Mouse (Mus musculus): ENCODE measurements around the gene Pde9a.
A peak's percentile ranks its signal among the peaks of the same experiment; 100 is the strongest.

Gene Pde9a

DNA sequence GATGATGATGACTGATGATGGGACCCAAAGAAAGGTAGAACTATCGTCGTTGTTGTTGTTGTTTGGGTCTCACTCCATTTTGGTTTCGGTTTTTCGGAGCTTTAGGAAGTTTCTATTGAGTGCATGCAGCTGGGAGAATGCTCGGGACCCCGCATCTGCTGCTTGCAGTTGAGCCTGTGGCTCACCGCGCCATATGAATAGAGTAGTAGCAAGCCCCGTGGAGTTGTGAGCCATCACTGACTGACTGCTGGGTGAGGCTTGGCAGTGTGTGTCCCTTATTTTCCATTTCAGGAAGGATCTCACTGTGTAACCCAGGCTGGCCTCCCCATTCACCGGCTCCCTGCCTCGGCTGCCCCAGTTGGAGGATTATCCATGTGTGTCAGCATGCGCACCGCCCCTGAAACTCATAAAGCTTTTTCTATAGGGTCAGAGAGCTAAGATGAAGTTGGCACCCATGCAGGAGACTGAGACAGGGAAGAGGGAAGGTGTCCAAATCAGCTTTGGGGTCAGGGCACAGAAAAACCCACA is 47.5 kb downstream of the Pde9a start:
- no peak for DNase-seq (ENCODE audit: low spot score in 2 of 2)

DNA sequence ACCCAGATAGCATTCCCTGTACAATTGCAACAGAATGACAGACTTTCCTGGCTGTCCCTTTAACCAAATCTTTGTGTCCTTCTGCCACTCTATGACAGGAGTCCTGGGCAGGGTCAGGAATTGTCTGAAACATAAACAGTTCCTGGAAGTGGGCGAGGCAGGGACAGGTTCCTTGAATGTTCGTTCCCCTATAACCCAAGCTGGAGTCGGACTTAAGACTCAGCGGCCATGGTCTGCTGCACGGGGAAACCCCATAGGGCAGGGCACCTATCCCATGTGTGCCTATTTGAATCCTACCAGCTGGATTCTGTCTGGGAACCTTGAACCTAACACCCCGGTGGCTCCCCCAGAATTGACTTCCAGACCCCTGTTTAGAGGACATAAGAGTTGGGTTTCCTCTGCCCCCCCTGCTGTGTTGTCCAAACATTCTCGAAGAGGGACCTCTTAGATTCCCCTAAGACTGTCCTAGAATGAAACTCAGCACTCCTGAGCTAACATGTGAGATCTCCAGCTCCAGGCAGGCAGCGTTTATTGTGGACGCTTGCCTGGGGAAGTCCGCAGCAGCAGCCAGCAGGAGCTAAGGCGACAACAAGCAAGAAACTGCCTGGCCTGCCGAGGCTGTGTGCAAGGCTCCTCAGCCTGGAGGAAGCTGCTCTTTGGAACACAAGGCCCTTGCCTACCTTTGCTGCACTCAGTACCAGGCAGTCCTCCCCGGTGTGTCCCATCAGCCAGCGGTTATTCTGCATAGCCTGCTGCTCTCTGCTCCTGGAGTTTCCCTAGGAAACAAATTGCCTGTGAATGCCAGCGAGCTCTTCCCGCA is 48.2 kb downstream of the Pde9a start:
- no peak for DNase-seq (ENCODE audit: low spot score in 2 of 2)

DNA sequence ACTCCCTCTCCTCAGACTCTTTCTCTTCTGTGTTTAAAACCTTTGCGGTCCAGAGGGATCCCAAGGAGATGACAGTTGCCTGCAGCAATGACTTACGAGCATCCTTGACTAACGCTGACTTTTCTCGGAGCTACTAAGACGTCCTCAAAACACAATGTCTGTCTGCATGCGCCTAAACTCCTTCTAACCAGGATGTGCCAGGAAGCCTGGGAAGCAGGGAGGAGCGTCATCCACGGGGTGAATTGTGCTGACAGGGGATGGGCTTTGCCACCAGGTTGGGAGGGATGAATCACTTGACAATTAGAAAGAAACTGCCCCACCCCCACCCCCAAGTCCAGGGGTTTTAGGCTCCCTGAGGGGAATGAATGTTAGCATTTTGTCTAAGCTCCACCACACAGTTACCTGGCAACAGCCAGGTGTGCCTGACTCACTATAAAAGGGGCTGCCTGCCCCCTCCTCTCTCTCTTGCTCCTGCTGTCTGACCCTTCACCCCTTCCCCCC is 48.9 kb downstream of the Pde9a start:
- DNase-seq (ENCODE audit: low spot score in 2 of 2), result no peak

DNA sequence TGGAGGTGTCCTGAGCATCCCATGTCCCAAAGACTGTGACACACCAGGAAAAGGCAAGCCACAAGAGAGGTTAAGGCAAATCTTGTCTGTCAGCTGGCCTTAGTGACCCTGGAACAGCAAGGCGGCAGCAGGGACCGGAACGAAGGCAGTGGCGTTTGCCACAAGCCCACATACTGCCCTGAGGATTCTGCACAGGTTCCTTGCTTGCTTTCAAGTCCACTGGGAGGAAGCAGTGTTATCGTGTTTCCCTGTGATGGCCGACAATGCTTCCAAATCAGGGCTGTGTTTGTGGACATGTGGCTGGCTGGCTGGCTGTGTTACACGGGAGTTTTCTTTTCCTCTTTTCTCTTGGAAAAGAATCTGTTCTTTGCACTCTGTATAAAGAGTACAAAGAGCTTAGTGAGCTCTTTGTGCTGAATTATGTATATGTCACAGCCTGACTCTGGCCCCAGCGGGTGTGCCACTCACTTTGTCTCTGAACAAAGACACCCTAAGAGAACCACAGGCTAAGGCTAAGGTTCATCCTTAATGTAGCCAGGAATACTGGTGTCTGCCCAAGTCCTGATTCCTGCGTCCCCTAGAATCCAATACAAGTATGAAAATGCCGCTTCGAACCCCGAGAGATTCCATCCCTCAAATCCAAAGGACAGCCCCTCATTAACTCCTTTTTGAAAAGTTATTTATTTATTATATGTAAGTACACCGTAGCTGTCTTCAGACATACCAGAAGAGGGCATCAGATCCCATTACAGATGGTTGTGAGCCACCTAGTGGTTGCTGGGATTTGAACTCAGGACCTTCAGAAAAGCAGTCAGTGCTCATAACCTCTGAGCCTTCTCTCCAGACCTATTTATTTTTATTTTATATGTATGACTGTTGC is 50.2 kb downstream of the Pde9a start:
- DNase-seq (ENCODE audit: low spot score in 2 of 2), result no peak

DNA sequence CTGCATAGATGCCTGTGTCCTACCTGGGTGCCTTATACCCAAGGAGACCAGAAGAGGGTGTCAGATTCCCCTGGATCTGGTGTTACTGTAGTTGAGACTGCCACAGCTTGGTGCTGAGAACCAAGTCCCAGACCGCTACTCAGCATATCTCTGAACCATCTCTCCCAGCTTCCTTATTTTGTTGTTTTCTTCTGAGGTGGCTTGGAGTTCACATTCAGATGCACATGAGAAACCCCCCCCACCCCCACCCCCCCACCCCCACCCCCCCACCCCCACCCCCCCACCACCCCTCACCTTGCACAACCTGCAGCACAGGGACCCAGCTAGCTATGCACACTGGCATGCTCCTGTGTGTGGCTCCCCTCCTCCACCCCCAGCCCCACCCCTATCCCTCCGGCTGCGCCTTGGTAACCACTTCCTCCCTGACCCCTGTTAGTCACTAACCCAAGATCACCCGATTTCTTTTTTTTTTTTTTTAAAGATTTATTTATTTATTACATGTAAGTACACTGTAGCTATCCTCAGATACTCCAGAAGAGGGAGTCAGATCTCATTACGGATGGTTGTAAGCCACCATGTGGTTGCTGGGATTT is 50.9 kb downstream of the Pde9a start:
- no peak for DNase-seq (ENCODE audit: low spot score in 2 of 2)

DNA sequence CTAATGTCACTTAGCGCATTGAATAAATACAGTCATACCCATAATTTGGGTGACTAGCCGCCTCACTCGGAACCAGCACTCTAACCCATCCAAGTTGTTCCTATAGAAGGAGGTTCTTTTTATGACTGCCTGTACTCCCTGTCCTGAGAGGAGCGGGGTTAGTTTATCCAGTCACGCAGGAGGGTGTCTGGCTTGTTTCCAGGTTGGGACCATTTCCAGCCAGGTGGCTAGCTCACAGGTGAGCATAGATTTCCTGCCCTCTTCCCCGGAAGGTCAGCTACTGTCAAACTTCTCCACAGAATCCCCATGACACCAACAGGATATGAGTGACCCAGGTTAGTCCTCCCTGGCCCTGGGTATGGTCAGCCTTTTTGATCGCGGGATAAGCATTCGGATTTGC is 51.5 kb downstream of the Pde9a start:
- no peak for DNase-seq (ENCODE audit: low spot score in 2 of 2)

DNA sequence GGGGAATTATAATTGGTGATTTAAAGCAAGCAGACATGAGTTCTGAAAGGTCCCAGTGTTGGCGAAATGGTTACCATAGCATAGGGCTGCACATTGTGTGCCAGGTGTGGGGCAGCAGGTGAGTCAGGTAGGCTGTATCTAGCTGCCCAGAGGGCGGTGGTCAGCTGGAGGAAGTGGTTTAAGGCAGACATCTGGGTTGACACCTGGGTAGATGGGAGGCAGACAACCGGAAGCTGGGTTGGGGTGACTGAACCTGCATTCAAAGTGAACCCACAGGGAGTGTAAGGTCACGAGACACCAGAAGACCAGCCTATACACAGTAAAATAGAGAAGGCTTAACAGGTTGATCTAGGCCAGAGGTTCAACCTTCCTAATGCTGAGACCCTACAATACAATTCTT is 54.0 kb downstream of the Pde9a start:
- no peak for DNase-seq (ENCODE audit: low spot score in 2 of 2)

DNA sequence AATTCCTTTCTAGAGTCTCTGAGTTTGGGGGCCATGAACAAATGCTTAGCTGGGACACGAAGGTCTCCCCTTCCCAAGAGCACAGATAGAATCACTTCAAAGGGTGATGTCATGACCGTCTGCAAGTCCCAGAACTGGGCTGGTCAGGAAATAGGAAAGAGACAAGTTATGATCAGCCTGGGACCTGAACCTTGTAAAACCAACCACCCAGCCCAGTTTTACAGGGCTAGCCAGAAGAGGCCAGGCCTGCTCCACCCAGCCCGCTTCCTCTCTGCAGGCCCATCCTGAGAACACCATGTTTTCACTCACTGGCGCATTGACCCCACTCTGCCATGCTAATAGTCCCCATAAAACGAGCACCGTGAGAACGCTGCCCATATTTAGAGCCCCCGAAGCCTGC is 56.5 kb downstream of the Pde9a start:
- DNase-seq (ENCODE audit: low spot score in 2 of 2), result no peak

DNA sequence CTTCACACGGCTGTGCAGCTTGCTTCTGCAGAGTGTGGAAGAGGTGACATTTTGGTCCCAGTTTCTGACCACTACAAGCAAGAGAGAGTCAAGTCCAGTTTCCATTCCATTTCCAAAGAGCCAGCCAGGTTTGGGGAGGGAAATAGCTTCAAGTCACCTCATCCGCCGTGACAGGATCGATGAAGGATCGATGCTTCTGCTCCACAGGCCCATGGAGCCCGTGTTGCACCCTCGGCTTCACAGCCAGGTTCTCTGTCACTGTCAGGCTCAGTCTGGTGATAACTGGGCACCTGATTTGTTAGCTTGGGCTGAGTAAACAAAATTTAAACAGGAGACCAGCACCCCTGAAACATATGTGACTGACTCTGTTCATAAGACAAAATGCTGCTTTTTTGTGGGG is 58.2 kb downstream of the Pde9a start:
- no peak for DNase-seq (ENCODE audit: low spot score in 2 of 2)

DNA sequence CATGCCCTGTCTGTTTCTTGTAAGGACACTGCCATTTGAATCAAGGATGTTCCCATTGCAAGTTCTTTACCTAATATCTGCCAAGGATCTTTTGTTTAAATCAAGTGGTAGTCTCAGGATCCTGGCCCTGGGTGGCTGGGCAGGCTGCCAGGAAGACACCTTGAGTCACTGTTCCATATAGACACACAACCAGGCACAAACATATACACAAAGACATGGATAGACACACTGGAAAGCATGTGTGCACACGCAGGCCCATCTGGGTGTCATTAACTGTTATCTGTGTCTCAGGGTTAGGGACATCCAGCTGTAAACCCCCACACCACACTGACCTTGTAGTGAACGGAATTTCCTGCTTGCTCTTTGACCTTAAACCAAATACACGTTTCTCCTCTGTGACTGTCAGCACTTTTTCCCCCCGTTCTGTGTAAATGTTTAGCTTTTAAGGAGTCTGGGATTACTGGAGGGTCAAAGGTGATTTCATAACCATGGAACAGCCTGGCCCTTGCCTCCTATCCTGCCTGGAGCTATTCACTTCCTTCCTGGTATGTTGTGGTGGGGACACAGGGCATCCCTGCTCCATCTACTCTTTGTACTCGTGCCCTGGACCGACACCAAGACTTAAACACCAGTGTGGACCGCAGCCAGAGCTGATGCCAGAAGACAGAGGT is 59.2 kb downstream of the Pde9a start:
- DNase-seq (ENCODE audit: low spot score in 2 of 2), result no peak

DNA sequence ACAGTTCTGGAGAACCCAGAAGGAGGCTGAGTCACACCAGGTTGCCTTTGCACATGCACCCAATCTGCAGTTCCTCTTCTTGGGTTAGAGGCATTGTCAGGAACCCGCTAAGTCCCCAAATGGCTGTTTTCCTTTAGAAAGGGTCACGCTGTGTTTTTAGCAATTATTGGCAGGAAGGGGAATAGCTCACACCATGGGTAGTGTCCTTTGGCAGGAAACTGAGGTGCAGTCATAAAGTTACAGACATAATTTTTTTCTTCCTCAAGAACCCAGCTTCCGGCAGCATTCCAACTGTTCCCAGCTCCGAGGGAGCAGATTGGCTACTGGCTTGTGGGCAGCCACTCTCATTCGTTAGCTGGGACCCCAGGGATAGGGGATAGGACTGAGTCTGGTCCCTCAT is 61.8 kb downstream of the Pde9a start:
- DNase-seq (ENCODE audit: low spot score in 2 of 2), result no peak

DNA sequence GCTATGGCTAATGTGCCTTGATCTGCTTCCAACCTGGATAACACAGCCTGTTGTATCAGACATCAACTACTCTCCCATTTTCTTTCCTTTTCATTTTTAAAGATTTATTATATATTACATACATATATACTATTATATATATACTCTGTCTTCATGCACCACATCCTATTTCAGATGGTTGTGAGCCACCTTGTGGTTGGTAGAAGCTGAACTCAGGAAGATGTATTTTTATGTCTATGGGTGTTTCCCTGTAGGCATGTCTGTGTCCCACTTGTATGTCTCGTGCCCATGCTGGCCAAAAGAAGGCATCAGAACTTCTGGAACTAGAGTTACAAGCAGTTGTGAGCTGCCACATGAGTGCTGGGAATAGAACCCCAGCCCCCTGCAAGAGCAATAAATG is 62.5 kb downstream of the Pde9a start:
- peak in 1 of 2 experiments; percentile 39 for DNase-seq (ENCODE audit: low spot score in 2 of 2)

DNA sequence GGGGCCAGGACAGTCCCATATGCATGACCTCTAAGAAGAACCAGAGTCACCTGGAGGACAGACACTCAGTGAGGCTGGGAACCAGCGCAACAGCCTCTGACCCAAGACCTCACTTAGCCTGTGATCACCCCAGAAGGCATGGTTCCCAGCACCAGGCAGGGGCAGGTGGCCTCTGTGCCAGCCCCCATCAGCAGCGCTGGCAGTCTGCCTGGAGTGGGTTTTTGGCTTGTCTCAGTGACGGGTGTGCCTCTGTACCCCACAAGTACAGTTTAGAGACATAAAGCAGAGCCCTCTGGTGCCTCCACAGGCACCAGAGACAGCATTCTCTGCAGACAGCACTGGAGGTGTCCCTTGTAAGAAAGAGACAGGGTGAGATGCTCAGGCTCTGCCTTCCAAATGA is 64.2 kb downstream of the Pde9a start:
- DNase-seq (ENCODE audit: low spot score in 2 of 2), result no peak

DNA sequence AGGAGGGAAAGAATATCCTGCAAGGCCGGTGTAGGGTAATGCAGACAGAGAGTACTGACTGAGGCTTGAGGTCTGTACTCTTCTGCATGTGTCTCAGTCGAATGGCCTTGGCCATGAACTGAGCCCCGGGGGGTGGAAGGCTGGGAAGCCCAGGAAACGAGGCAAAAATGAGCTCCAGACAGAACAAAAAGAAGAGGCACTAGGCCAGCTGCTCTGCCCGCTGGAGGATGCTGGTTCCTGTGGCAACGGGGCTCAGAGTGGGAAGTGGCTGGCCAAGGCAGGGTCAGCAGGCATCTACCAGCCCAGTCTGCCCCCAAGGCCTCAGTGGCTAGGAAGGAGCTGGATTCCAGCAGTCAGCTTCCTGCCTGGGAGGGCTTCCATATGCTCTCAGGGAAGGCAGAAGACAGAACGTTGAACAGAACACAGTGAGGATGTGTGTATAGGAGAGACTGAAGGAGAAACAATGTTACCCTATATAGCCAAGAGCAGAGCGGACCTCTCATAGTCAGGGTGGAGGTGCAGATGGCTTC is 65.2 kb downstream of the Pde9a start:
- peak; percentile 42 to 54 for DNase-seq (ENCODE audit: low spot score in 2 of 2)

DNA sequence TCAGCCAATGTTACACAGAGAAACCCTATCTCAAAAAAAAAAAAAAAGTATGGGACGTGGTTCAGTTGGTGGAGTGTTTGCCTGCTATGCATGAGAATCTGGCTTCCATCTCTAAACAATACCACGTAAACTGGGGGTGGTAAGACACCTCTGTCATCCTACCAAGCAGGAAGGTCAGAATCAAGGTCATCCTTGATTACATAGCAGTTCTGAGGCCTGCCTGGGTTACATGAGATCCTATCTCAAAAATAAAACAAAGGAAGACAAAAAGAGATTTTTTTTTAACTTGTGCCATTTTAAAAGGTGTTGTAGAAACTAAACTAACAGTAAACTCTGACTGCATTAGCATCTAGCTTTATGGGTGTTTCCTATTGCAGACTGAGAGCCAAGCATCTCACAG is 66.8 kb downstream of the Pde9a start:
- DNase-seq (ENCODE audit: low spot score in 2 of 2), result no peak

DNA sequence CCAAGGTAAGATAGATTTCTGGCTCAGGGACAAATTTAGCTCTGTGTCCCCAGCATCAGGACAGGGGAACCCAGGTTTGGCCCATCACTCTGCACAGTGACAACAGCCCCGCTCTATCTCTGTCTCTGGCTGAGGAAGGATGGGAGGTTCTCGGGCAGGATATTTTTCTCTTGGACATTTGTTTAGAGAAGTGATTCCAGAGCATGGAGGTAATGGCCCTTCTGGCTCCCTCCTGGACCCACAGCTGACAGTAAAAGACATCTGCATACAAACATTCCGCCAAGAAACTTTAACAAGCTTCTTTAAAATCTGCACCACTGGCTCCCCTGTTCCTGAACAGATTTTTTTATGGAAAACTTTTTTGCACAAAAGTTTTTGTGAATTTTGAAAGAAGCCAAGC is 67.5 kb downstream of the Pde9a start:
- no peak for DNase-seq (ENCODE audit: low spot score in 2 of 2)

DNA sequence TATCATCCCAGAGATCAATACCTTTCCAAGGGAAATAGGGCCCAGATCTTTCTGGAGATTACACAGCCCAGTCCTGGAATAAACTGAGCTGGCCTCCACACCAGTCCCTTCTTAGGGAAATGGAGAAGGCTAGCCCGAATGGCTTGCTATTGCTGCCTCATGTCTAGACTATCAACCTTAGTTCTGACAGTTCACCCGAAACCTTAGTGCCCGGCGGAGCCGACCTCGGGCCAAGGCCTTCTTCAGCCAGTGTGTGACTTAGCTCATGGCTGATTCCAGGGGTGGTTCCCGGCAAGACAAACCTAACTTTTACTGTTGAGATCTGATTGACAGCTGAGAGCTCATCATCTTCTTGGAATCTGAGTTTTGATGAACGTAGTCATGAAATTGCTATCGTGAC is 68.0 kb downstream of the Pde9a start:
- DNase-seq (ENCODE audit: low spot score in 2 of 2), result no peak

DNA sequence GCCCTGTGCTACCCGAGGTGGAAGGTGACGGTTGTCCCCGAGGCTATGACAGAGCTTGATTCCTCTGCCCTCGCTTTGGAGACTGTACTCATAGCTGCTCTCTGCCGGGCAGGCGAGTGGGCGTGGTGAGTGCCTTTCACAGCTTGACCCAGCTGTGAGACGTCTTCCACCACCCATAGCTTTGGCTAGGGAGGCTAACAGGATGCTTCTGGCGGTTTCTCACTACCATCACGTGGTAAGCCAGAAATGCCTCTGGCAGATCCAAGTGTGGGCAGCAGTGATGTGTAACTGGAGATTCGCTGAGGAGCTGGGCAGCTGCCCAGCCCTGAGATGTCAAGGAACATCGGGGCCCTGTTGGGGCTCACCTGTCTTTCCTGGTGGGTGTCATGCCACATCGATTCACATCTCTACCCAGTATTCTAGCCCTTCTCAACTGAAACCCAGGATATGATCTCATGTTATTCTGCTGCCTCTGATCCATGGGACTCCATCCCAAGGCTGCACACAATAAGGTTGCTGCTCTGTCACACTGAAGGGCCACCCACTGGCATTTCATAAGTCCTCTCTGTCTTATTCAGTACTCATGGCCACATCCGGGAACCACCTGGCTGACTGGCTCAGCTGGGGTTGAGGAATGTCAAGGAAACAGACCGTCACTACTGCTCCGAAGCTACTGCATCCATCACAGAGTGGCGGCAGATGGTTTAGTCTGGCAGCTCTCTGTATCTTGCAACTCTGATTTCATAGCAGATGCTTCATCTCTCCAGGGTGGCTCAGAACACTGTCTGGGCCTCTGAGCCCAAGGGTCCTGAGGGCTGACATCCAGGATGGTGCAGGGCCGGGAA is 70.9 kb downstream of the Pde9a start:
- peak; percentile 73 to 76 for DNase-seq (ENCODE audit: low spot score in 2 of 2)

DNA sequence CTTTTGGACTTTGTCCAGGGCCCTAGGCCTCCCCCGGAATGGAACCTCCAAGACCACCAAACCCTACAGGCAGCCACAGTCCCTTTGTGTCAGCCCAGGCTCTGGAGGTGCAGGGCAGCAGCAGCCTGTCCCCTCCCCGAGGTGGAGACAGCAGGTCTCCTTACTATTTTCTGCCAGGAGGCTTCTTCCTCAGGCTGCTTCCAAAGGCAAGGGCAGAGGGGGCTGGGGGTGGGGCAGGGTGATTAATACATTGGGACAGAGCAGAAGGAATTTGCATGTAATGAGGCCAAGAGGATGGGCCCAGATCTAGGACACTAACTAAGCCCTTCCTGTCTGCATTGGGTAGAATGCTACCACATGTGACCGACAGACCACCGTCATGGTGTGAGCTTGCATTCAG is 74.4 kb downstream of the Pde9a start:
- no peak for DNase-seq (ENCODE audit: low spot score in 2 of 2)

DNA sequence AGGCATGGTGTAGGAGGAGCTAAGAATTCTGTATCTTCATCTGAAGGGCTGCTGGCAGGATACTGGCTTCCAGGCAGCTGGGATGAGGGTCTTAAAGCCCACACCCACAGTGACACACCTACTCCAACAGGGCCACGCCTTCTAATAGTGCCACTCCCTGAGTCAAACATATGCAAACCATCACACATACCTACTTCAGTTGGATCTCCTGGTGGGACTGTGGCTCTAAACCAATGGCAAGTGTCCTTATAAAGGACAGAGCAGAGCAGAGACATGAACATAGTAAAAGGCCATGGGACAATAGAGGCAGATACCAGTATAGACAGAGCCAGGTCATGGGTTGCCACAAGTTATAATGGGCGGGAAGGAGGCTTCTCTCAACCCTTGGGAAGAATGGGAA is 76.5 kb downstream of the Pde9a start:
- no peak for DNase-seq (ENCODE audit: low spot score in 2 of 2)

DNA sequence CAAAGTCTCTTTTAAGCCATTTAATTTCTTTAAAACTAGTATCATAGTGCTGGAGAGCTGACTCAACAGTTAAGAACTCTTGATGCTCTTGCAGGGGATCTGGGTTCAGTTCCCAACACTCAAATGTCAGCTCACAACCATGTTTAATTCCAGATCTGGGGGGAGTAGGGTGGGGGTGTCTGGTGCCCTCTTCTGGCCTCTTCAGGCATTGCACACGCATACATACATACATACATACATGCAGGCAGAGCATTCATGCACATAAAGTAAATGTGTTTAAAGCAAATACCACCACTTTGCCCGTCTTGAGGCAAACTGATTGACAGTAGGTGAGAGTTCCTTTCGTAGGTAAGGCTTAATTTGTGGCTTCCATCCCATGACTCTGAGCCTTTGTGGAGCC is 80.8 kb downstream of the Pde9a start:
- DNase-seq (ENCODE audit: low spot score in 2 of 2), result no peak

All from right cerebral cortex, adult 2 months (tissue).